Mouse (Mus musculus) retina, embryonic 14.5 days (tissue): ENCODE results near the gene Zfp202.

Experiments
- DNase-seq: peaks from one replicate; pipeline ENCODE4 v3.0.0-alpha.2; 2015; ENCODE audit warnings: low spot score

Zfp202 gene

DNA sequence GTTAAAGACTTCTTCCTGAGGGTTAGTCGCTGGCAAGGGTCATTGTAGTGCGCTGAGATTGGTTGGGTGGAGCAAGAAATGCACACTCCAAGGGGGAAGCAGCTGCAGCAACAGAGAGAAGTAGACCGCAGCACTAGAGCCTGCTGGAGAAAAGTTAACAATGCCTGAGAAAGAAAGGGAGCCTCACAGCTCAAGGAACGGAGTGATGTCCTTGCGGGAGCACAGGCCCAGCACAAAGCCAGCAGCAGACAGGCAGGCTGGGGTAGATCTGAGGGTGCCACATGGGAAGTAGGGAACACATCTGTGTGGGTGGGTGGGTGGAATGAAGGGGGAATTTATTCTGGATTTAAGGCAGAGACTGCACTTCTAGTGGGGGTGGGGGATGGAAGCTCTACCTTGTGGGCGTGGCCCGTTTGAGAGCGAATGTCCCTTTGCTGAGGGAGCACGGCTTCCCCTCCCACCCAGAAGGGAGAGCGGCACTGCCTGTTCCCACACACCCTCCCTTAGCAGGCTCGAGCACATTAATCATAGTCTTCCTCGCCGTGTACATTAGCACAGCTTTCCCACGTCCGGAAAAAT is 49.2 kb downstream of the Zfp202 start:
- peak; percentile 64 for DNase-seq

DNA sequence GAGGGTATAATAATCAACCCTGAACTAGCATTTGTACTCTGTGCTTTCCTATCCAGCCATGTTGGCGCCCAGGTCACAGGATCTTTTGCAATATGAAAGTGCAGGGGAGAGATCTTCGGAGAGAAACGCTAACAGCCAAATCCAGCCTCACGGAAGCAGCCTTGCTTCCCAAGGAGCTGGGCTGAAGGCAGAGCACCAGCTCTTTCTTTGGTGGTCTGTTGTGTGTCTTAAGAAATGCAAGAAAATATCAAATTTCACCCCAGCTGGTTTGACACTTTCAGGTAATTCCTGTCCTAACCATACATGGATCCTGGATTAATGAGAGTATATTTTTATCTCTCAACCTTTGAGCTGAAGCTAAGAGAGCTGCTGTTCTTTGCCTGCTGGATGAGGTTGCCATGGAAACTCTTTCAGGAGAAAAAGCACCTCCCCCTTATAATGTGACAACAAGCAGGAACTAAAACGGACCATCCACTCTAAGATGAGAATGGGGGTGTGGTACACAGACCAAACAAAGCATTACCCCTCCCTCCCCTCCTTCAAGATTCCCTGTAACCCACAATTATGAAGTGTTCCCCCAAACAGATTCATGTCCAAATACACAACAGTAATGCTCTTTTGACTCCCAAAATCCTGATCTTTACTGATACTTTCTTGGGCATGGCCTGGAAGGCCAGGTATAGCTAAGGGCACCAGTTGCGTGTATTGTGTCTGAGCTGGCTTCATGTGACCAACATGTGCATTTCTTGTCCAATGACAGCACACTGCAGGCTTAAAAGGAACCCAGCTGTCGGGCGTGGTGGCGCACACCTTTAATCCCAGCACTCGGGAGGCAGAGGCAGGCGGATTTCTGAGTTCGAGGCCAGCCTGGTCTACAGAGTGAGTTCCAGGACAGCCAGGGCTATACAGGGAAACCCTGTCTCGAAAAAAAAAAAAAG is 50.1 kb downstream of the Zfp202 start:
- peak; percentile 36 for DNase-seq

DNA sequence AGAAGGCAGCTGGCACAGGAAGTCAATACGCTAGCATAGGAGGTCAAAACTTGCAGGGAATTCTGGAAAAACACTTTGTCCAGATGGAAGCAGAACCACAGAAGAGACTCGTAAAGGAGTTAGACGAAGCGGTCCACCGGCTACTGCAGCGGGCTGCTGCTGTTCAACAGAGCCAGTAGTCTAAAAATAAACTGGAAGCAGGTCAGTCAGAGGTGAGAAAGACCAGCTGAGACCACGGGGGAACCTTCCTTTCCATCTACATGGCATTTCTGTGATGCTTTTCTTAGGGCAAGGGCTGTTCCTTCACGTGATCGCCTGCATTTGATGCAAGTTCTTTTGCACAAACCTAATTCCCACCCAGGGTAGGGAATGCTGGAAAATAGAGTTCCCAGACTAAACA is 53.4 kb downstream of the Zfp202 start:
- DNase-seq: no peak

DNA sequence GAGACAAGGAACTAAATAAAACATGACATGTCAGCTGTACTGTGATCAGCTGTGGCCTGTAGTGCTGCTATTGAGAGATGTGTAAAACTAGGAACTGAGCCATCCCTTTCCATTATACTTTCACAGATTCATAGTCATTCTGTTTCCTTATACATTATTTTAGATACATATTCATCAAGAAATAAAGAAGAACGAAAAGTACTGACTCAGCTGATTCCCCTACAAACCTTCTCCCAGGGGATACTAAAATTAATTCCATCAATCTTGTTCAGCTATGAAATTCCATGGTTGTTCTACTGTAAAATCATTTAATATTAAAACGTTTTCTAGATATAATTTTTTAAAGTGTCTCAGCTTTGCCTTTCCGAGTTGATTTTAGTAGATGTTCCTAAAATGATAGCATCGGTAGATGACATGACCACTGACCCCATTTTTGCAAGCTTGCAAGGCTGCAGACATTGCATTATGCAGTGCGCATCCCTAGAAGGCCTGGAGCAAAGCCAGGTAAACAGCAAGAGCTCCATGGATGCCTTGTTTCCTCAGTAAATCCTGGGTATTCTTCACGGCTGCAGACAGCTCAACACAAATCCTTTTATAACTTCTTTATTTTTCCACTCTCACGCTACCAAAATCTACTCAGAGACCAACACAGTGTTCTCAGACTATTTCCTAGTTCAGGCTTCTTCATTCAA is 54.0 kb downstream of the Zfp202 start:
- no peak for DNase-seq

DNA sequence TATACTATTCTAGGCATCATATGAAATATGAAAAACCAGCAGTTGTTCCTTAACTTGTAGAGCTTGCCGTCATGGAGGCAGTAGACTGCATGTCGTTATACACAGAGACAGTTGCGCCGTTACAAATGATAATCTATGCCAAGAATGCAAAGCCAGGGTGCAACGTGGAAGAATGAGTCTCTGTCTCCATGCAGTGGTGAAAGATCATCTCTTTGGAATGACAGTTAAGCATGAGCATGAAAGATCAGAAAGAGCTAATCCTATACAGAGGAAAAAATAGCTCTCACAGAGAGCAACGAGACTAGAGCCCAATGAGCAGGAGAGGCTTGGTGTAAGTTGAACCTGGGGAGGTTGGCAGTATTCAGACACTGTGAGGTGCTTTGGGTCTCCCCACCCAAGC is 54.6 kb downstream of the Zfp202 start:
- no peak for DNase-seq

DNA sequence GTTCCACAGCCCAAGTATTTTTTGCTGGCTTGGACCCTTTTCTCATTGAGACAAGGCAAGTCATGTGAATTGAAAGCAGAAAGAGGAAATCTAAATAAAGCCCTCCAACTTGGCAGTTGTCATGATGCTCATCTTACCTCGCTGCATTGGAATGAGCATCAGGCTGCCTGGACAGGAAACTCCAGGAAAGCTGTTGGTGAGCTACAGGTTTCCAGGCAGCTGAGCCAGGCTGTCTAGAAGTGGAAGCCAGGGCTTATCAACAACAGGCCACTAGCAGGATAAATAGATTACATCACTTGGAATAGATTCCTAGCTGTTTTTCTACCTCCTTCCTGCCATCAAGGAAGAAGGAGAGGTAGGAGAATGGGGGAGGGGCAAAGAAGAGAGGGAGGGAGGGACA is 57.0 kb downstream of the Zfp202 start:
- no peak for DNase-seq

DNA sequence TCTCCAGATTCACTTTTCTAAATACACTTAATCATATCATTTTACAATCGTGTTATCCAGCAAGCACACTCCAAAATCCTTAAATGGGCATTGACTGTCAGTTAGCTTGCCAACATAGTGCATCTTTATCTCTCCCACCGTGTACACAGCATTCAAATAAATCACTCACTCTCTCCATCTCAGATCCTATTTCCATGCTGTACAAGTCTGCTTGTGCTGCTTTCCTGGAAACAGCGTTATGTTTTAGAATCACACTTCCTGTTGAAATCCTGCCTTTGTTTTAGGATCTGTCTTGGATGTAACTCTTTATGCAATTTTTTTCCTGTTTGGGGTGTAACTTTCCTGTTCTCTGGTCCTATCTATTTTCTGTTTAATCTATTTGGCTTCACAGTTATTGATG is 60.3 kb downstream of the Zfp202 start:
- no peak for DNase-seq
